Mouse (Mus musculus) liver, embryonic 14 days (tissue): Measurements from ENCODE around the gene Preb. TPM values are rescaled to one million over a fixed set of nuclear protein-coding genes. Genes with fewer than 3 reads are reported as not detected.

Experiments
- polyA plus RNA-seq: library from polyadenylated mRNA; depleted of rRNA; stranded (reverse); fragments of >200 nt; gene quantifications from 2 replicates; pipeline ENCODE4 v1.2.3, GENCODE M21; 2012; rRNA removed

The Preb gene
- polyA plus RNA-seq: 81.6 and 91.4 TPM in 2 replicates

DNA sequence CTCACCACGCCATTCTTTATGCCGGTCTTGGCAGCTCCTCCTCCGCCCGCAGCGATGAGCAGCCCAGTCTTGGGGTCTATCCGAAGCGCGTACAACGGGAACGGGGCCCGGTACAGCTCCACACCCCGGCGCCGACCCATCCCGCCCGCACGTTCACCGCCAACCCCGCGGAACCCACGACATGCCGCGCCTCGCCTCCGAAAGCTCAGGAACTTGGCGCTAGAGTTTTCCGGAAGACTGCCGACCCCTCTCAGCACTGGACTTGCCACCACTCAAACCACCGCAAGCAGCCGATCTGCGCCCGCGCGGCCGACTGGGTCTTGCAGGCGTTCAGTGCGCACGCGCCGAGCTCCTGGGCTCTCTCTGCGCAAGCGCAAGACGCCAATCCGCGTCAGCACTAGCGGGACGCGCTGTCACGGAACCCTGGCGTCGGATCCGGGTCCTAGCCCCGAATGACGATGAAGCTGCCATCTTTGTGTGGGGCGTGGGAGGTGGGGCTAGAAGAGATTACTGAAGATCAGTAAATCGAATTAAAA, at the start of gene Preb:
Gene Preb, minus strand, starts transcription at position 396 of the 536 bp plus-strand sequence.

DNA sequence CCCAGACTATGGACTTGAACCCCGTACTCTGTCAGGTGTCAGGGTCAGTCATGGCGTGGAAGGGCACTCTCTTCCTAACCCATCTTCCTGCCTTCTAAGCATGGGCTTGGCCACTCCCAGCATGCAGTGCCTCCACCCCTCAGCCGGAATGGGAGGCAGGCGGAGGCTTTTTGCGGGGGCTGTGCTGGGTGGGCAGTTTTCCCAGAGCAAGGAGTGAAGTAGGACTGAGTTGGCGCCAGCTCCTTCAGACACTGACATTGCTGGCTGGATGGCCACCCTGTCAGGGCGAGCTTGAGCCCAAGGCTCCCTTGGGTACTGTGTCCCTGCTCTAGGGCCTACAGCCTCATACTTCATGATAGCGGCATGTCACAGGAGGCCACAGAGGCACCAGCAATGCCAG, 8.3 kb upstream of the Preb start, which contains the start of gene Tcf23:
Gene Tcf23, plus strand, starts transcription at position 247 of the 400 bp plus-strand sequence.

DNA sequence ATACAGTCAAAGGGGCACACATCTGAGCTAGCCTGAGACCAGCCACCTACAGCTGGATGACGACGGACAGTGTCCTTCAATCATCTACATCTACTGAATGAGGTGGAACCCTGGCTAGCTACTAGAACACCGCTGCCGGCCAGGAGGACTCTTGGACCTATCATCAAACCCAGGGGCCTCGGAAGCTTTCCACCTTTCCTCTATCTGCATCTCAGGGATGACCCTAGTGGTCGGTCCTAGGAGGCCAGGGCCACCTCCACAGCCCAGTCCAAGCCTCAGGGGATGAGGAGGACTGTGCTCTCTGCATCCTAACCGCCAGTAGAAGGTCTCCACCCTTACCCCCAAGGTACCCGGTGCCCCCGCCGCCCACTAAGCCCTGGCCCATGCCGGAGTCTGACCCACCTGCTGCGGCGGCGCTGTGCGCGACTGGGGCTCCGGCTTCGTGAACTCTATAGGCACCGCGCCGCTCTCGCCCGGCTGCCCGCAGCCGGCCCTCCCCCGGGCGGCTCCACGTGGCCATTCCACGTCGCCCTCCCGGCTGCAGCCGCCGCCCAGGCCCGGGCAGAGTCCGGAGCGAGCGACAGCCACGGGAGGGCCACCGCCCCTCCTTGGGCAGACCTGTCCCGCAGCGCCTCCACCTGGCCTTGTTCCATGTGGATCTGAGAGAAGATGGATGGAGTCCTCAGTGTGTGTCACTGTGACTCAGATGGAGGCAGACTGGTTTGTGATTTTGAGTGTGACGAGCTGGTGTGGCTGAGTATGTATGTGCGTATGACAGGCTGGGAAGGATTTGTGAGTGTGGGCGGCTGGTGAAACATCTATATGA, 15.0 kb downstream of the Preb start, which contains the start of gene Cgref1:
Gene Cgref1, minus strand, starts transcription at position 636 of the 826 bp plus-strand sequence.

DNA sequence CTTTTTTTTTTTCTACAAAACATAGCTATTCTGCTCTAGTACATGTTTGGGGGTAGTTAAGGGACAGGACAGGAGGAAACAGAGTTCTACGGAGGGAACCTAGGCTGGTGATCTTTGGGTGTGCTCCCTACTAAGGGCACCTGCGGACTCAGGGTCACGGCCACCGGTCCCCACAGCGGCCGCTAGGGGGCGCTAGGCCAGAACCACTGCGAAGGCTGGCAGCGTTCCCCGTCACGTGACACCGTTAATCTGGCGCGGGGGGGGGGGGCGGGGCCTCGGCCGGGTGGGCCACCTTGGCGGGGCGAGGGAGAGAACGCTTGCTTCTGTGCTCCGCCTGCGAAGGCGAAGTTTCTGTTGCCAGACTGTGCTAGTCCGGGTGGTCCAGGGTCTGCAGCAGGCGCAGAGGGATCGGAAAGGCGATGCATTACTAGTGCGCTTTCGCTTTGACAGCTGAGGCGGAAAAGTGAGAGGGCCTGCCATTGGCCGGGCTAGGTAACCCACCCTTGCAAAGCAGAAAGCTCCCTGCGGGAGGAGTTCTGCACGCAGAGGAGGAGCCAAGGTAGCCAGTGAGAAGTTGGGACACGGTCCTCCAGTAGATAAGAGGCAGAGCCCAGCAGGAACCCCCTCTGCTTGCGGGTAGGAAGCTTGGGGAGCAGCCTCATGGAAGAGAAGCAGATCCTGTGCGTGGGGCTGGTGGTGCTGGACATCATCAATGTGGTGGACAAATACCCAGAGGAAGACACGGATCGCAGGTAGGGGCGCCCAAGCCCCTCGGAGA, 38.7 kb downstream of the Preb start, which contains the start of gene Khk:
Gene Khk, plus strand, starts transcription at position 176 of the 778 bp plus-strand sequence.

DNA sequence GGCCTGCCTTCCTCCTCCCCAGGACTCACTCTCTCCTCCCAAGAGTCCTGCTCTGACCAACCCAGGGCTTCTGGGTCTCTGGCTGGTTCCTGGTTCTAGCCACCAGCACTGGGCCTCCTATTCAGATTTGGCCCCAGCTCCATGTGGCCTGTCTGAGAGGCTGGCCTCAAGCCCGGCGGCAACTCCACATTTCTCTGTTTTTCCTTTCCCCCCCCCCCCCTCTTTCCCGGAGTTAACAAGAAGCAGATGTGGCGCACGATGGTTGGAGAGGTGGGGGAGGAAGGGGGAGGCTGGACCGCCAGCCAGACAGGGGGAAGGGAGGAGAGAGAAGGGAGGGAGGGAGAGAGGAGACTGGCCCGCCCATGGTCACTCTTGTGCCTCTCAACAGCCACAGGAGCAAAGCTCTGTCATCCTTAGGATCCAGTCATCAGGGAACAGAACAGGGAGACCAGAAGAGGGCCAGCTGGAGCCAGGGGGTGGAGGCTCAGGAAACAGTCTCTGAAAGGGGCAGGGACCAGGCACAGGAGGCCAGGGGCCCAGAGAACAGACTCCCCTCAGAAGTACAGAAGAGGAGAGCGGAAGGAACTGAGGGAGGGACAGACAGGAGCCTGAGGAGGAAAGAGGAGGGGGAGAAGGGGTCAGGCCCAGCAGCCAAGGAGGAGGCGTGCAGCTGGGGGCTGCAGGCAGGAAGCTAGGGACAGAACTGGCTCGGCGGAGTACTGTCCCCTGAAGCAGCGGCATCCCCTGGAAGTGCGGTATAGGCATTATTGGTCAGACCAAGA, 46.9 kb downstream of the Preb start, which contains the start of gene Emilin1:
Gene Emilin1, plus strand, starts transcription at position 343 of the 782 bp plus-strand sequence.

DNA sequence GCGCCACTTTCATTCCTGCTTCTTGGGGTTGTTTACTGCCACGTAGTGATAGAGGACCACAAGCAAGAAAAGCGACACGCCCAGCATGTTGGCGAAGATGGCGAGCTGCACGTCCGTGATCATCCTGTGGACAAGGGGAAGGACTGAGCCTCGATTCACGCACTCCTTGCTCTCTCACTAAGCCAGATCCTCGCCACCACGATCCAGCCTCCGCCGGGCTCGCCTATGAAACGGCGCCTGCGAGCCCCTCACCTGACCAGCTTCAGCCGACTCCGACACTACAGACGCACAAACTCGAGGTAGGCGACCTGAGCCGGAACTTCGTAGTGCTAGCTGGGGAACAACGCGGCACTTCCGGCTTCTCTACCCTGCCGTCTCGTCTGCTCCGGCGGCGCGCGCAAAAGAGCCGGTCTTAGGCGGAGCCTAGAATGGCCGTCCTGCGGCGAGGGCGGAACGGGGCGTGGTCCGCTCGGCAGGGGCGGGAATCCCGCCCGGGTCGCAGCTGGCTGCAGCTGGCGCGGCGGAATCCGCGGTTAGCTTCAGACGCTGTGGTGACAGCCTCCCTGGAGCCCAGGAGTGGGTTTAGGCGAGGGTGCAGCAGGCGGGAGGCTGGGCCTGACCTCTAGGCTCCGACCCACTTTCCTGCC, 52.6 kb downstream of the Preb start, which contains the start of gene Ost4:
Gene Ost4, minus strand, starts transcription at position 376 of the 647 bp plus-strand sequence.

Other genes with a start within 250 kb of the Preb start
- 0.08 and 0.37 TPM in 2 replicates for gene Dpysl5, start 248.8 kb downstream of the Preb start, polyA plus RNA-seq
- gene Mapre3, start 145.7 kb downstream of the Preb start, polyA plus RNA-seq: 2.2 and 2.3 TPM in 2 replicates
- gene Tmem214, start 92.3 kb downstream of the Preb start, polyA plus RNA-seq: 18.7 and 23.0 TPM in 2 replicates
- 3.8 and 4.8 TPM in 2 replicates for gene Agbl5, start 71.7 kb downstream of the Preb start, polyA plus RNA-seq
- gene Ost4, start 52.6 kb downstream of the Preb start, polyA plus RNA-seq: 203 and 205 TPM in 2 replicates
- 18.7 and 19.4 TPM in 2 replicates for gene Emilin1, start 47.0 kb downstream of the Preb start, polyA plus RNA-seq
- 32.0 and 33.2 TPM in 2 replicates for gene Khk, start 38.9 kb downstream of the Preb start, polyA plus RNA-seq
- 4.2 and 4.3 TPM in 2 replicates for gene Cgref1, start 14.8 kb downstream of the Preb start, polyA plus RNA-seq
- 0.01 and 0.03 TPM in 2 replicates for gene Tcf23, start 8.3 kb upstream of the Preb start, polyA plus RNA-seq
- 26.4 and 31.3 TPM in 2 replicates for gene Atraid, start 88.0 kb upstream of the Preb start, polyA plus RNA-seq
- 4.0 and 4.7 TPM in 2 replicates for gene Slc5a6, start 88.6 kb upstream of the Preb start, polyA plus RNA-seq
- 16.6 and 19.0 TPM in 2 replicates for gene Cad, start 94.4 kb upstream of the Preb start, polyA plus RNA-seq
- gene Dnajc5g, start 145.9 kb upstream of the Preb start, polyA plus RNA-seq: not detected in 2 replicates
- gene Slc30a3, start 147.9 kb upstream of the Preb start, polyA plus RNA-seq: 0.26 and 0.36 TPM in 2 replicates
- gene Trim54, start 156.4 kb upstream of the Preb start, polyA plus RNA-seq: 0.31 TPM in 1 of 2 replicates, not detected in the other
- gene Ucn, start 178.5 kb upstream of the Preb start, polyA plus RNA-seq: not detected in 2 replicates
- gene Mpv17, start 193.9 kb upstream of the Preb start, polyA plus RNA-seq: 13.6 and 16.9 TPM in 2 replicates
- gene Gm29609, start 219.6 kb upstream of the Preb start, polyA plus RNA-seq: 0.66 and 0.67 TPM in 2 replicates
- gene Gtf3c2, start 219.8 kb upstream of the Preb start, polyA plus RNA-seq: 27.1 and 34.5 TPM in 2 replicates
- gene Snx17, start 232.9 kb upstream of the Preb start, polyA plus RNA-seq: 21.9 and 25.8 TPM in 2 replicates
- 28.7 and 31.5 TPM in 2 replicates for gene Eif2b4, start 233.1 kb upstream of the Preb start, polyA plus RNA-seq
- 7.7 and 8.9 TPM in 2 replicates for gene Zfp513, start 241.9 kb upstream of the Preb start, polyA plus RNA-seq